Mouse (Mus musculus) heart, postnatal 10 days (tissue): ENCODE results near the gene Iqcf5. TPM values are rescaled to one million over a fixed set of nuclear protein-coding genes. Genes with fewer than 3 reads are reported as not detected.

Experiments
- DNase-seq, 2 experiments: peaks; one replicate each; pipeline ENCODE4 v3.0.0; 2021
- intact Hi-C: fragments of 180-260 bp; cut with DNase I; formaldehyde crosslinking; loops from one replicate; pipeline ENCODE4 v1.15.1; 2025
- total RNA-seq, 2 experiments: library from RNA; stranded (reverse); gene quantifications; 2 replicates each; pipeline ENCODE4 v1.2.3; 2021

Iqcf5 gene
- total RNA-seq, 2 experiments from 2014 or later, result not detected

GRCm38 (mm10) chr9:106564025-106564424 lies 49.7 kb downstream of the Iqcf5 start:
- DNase-seq, result no peak
- intact Hi-C loops, result no loop called here

Other genes with a start within 250 kb of the Iqcf5 start
- 1 to 10 TPM; 6.4 to 7.2 TPM for gene Poc1a, start 233.5 kb upstream of the Iqcf5 start, total RNA-seq
- 10 to 100 TPM; 47.0 to 47.1 TPM for gene Dusp7, start 145.9 kb upstream of the Iqcf5 start, total RNA-seq
- 100 to 1,000 TPM; 403 to 404 TPM for gene Rpl29, start 85.1 kb upstream of the Iqcf5 start, total RNA-seq
- 10 to 100 TPM; 17.0 to 17.8 TPM for gene Acy1, start 76.3 kb upstream of the Iqcf5 start, total RNA-seq
- 1 to 10 TPM; 4.6 to 6.2 TPM for gene Abhd14b, start 67.1 kb upstream of the Iqcf5 start, total RNA-seq
- gene Abhd14a, start 66.9 kb upstream of the Iqcf5 start, total RNA-seq, result 10 to 100 TPM; 20.0 to 22.4 TPM
- 10 to 100 TPM; 77.4 to 89.6 TPM for gene Pcbp4, start 61.3 kb upstream of the Iqcf5 start, total RNA-seq
- gene Gpr62, start 48.6 kb upstream of the Iqcf5 start, total RNA-seq, result under 1 TPM in 1 of 2 experiments, not detected in 1; 0.12 TPM
- gene Rrp9, start 38.6 kb upstream of the Iqcf5 start, total RNA-seq, result 10 to 100 TPM; 18.8 to 19.1 TPM
- gene Parp3, start 37.6 kb upstream of the Iqcf5 start, total RNA-seq, result 10 to 100 TPM; 12.5 to 13.5 TPM
- not detected for gene Iqcf1, start 14.6 kb upstream of the Iqcf5 start, total RNA-seq
- gene Iqcf3, start 47.1 kb downstream of the Iqcf5 start, total RNA-seq, result not detected
- not detected for gene Iqcf4, start 56.4 kb downstream of the Iqcf5 start, total RNA-seq
- gene Iqcf6, start 112.0 kb downstream of the Iqcf5 start, total RNA-seq, result not detected
- not detected for gene Grm2, start 141.5 kb downstream of the Iqcf5 start, total RNA-seq
- 10 to 100 TPM; 35.4 to 37.4 TPM for gene Tex264, start 171.4 kb downstream of the Iqcf5 start, total RNA-seq